Mouse (Mus musculus) lung, postnatal 0 days (tissue): ENCODE measurements at regions not wholly inside any gene's neighbourhood (a gene's known extent, or its start where the extent isn't known, plus 50 kb on each side); places are given as distances from the start of the nearest gene placed in this dataset.

ENCODE experiments used
- CTCF ChIP-seq: IDR thresholded peaks from 2 replicates; pipeline ENCODE4 v1.5.1; 2016; ENCODE audit warnings: antibody characterized with exemption, mild to moderate bottlenecking
- EP300 ChIP-seq: IDR thresholded peaks from 2 replicates; pipeline ENCODE4 v1.6.1; 2016; ENCODE audit warnings: antibody characterized with exemption, mild to moderate bottlenecking, control low read depth

GRCm38 (mm10) chr4:125178552-125178951 is 50.9 kb upstream of the Zc3h12a start:
- no peak for TF ChIP-seq CTCF
- TF ChIP-seq EP300: no peak
